Mouse (Mus musculus): ENCODE results near the gene Rnf169. TPM values are rescaled to one million over a fixed set of nuclear protein-coding genes. Genes with fewer than 3 reads are reported as not detected.

Gene Rnf169
- polyA plus RNA-seq, 1 experiment from 2014 or later: 6.4 TPM

- H3K27me3 ChIP-seq: 0 out of 2 replicates have a peak, but pooled peaks cover 3% of the 10 kb centered on the region
- no peak overlapping the region for H3K27ac ChIP-seq
- no peaks in the 10 kb centered on the region for H3K36me3 ChIP-seq
- no peaks in the 10 kb centered on the region for H3K9me3 ChIP-seq
- WGBS: 93% methylated on average over 3 of the region's 3 CpGs
- H3K4me2 ChIP-seq (replicated peaks): no peak overlapping the region
- no peak overlapping the region for H3K9ac ChIP-seq
- no peaks in the 10 kb centered on the region for H3K4me1 ChIP-seq
- H3K4me3 ChIP-seq: no peak overlapping the region
- no peak for ATAC-seq (ENCODE audit: low FRiP score, low read depth)
Measured at GRCm38 (mm10) chr7:99998668-99999067, 18.4 kb upstream of the Rnf169 start.

- no peaks in the 10 kb centered on the region for H3K9me3 ChIP-seq
- H3K36me3 ChIP-seq: no peaks in the 10 kb centered on the region
- H3K4me1 ChIP-seq: no peaks in the 10 kb centered on the region
- 77% methylated on average over 7 of the region's 7 CpGs for WGBS
- ATAC-seq (ENCODE audit: low FRiP score, low read depth): no peak
- H3K9ac ChIP-seq: no peak overlapping the region
- H3K4me3 ChIP-seq: no peak overlapping the region
- no peak overlapping the region for H3K27ac ChIP-seq
- H3K27me3 ChIP-seq: no peaks in the 10 kb centered on the region
- no peak overlapping the region for H3K4me2 ChIP-seq (replicated peaks)
Measured at GRCm38 (mm10) chr7:99995186-99995585, 14.9 kb upstream of the Rnf169 start.

- Histone ChIP-seq H3K27ac (no peak overlapping the region), H3K4me1 (no peaks in the 10 kb centered on the region), H3K27me3 (no peaks in the 10 kb centered on the region), H3K36me3 (no peaks in the 10 kb centered on the region), H3K4me2 (replicated peaks) (no peak overlapping the region), H3K9ac (no peak overlapping the region), H3K4me3 (no peak overlapping the region), H3K9me3 (no peaks in the 10 kb centered on the region)
- ATAC-seq (ENCODE audit: low FRiP score, low read depth): no peak
- WGBS: 86% methylated on average over 7 of the region's 7 CpGs
Measured at GRCm38 (mm10) chr7:99993159-99993558, 12.9 kb upstream of the Rnf169 start.

GRCm38 (mm10) chr7:99990990-99991707, 10.9 kb upstream of the Rnf169 start:
- no peak overlapping the region for H3K4me2 ChIP-seq (replicated peaks)

GRCm38 (mm10) chr7:99989844-99990760, 9.9 kb upstream of the Rnf169 start:
- H3K27me3 ChIP-seq: no peaks in the 10 kb centered on the region
- no peak overlapping the region for H3K9ac ChIP-seq
- no peak overlapping the region for H3K4me3 ChIP-seq
- ATAC-seq (ENCODE audit: low FRiP score, low read depth): no peak
- no peaks in the 10 kb centered on the region for H3K4me1 ChIP-seq
- H3K27ac ChIP-seq: no peak overlapping the region
- WGBS: 53% methylated on average over 15 of the region's 15 CpGs
- H3K36me3 ChIP-seq: no peaks in the 10 kb centered on the region
- H3K4me2 ChIP-seq (replicated peaks): no peak overlapping the region
- no peaks in the 10 kb centered on the region for H3K9me3 ChIP-seq

More at GRCm38 (mm10) chr7:99990990-99991707, 10.9 kb upstream of the Rnf169 start:
- no peak overlapping the region for H3K27ac ChIP-seq
- H3K4me3 ChIP-seq: no peak overlapping the region
- H3K27me3 ChIP-seq: no peaks in the 10 kb centered on the region
- H3K9ac ChIP-seq: no peak overlapping the region
- H3K36me3 ChIP-seq: no peaks in the 10 kb centered on the region
- 85% methylated on average over 8 of the region's 8 CpGs for WGBS
- no peaks in the 10 kb centered on the region for H3K4me1 ChIP-seq
- H3K9me3 ChIP-seq: no peaks in the 10 kb centered on the region
- no peak for ATAC-seq (ENCODE audit: low FRiP score, low read depth)

GRCm38 (mm10) chr7:99988725-99989124, 8.5 kb upstream of the Rnf169 start:
- Histone ChIP-seq H3K9ac (no peak overlapping the region), H3K27me3 (no peaks in the 10 kb centered on the region), H3K9me3 (no peaks in the 10 kb centered on the region), H3K4me3 (no peak overlapping the region), H3K4me1 (no peaks in the 10 kb centered on the region), H3K27ac (no peak overlapping the region), H3K36me3 (no peaks in the 10 kb centered on the region), H3K4me2 (replicated peaks) (no peak overlapping the region)
- WGBS: 3% methylated on average over 4 of the region's 4 CpGs
- no peak for ATAC-seq (ENCODE audit: low FRiP score, low read depth)

- H3K9ac ChIP-seq: no peak overlapping the region
- no peaks in the 10 kb centered on the region for H3K36me3 ChIP-seq
- ATAC-seq (ENCODE audit: low FRiP score, low read depth): no peak
- 84% methylated on average over 13 of the region's 13 CpGs for WGBS
- no peak overlapping the region for H3K4me3 ChIP-seq
- H3K27ac ChIP-seq: no peak overlapping the region
- peaks cover 6% of the 10 kb centered on the region; the same call in 1 of the 2 replicates for H3K9me3 ChIP-seq
- peaks cover 22% of the 10 kb centered on the region for H3K4me1 ChIP-seq
- H3K27me3 ChIP-seq: no peaks in the 10 kb centered on the region
- H3K4me2 ChIP-seq (replicated peaks): no peak overlapping the region
Measured at GRCm38 (mm10) chr7:99982256-99983242, 2.3 kb upstream of the Rnf169 start.

GRCm38 (mm10) chr7:99981311-99981710, 1.1 kb upstream of the Rnf169 start:
- H3K27ac ChIP-seq: peak overlapping the region; percentile 61; the same call in 1 of the 2 replicates
- H3K36me3 ChIP-seq: no peaks in the 10 kb centered on the region
- ATAC-seq (ENCODE audit: low FRiP score, low read depth): no peak
- no peak overlapping the region for H3K4me3 ChIP-seq
- H3K9ac ChIP-seq: no peak overlapping the region
- no peaks in the 10 kb centered on the region for H3K27me3 ChIP-seq
- peak overlapping the region; percentile 73; the same call in 1 of the 2 replicates for H3K4me2 ChIP-seq (replicated peaks)
- H3K4me1 ChIP-seq: peaks cover 22% of the 10 kb centered on the region
- 6% methylated on average over 2 of the region's 2 CpGs for whole genome bisulfite sequencing
- peaks cover 6% of the 10 kb centered on the region; the same call in 1 of the 2 replicates for H3K9me3 ChIP-seq

- Histone ChIP-seq H3K4me2 (replicated peaks) (peak overlapping the region; percentile 73), H3K4me3 (peak overlapping the region; percentile 98), H3K36me3 (no peaks in the 10 kb centered on the region), H3K9ac (peak overlapping the region; percentile 99), H3K4me1 (peaks cover 31% of the 10 kb centered on the region), H3K27ac (peak overlapping the region; percentile 98), H3K27me3 (no peaks in the 10 kb centered on the region), H3K9me3 (peaks cover 6% of the 10 kb centered on the region; the same call in 1 of the 2 replicates)
- ATAC-seq (ENCODE audit: low FRiP score, low read depth): peak; percentile 76
- 0% methylated on average over 50 of the region's 51 CpGs for WGBS
Measured at GRCm38 (mm10) chr7:99979546-99980131, 609 bp downstream of the Rnf169 start.

- Histone ChIP-seq H3K9me3 (peaks cover 6% of the 10 kb centered on the region; the same call in 1 of the 2 replicates), H3K4me2 (replicated peaks) (peak overlapping the region; percentile 73), H3K4me3 (peak overlapping the region; percentile 98), H3K9ac (peak overlapping the region; percentile 99), H3K36me3 (no peaks in the 10 kb centered on the region), H3K4me1 (peaks cover 36% of the 10 kb centered on the region), H3K27me3 (no peaks in the 10 kb centered on the region), H3K27ac (peak overlapping the region; percentile 98; the same call in 1 of the 2 replicates)
- 9% methylated on average over 6 of the region's 6 CpGs for WGBS
- ATAC-seq (ENCODE audit: low FRiP score, low read depth): no peak
Measured at GRCm38 (mm10) chr7:99979081-99979480, 1.2 kb downstream of the Rnf169 start.

GRCm38 (mm10) chr7:99978041-99978440, 2.2 kb downstream of the Rnf169 start:
- H3K9ac ChIP-seq: no peak overlapping the region
- no peaks in the 10 kb centered on the region for H3K36me3 ChIP-seq
- peaks cover 41% of the 10 kb centered on the region for H3K4me1 ChIP-seq
- no peaks in the 10 kb centered on the region for H3K27me3 ChIP-seq
- ATAC-seq (ENCODE audit: low FRiP score, low read depth): no peak
- H3K4me2 ChIP-seq (replicated peaks): no peak overlapping the region
- no peak overlapping the region for H3K4me3 ChIP-seq
- no peak overlapping the region for H3K27ac ChIP-seq
- WGBS: 89% methylated on average over 2 of the region's 2 CpGs
- peaks cover 6% of the 10 kb centered on the region; the same call in 1 of the 2 replicates for H3K9me3 ChIP-seq

Data from limb, embryonic 13.5 days (tissue).